Mouse (Mus musculus): Measurements from ENCODE around the gene Ctnnbl1.
A peak's percentile ranks its signal among the peaks of the same experiment; 100 is the strongest.

Ctnnbl1 gene

GRCm38 (mm10) chr2:157793851-157794332 lies 56.7 kb downstream of the Ctnnbl1 start:
- no peak for DNase-seq (ENCODE audit: extremely low spot score)

- DNase-seq (ENCODE audit: extremely low spot score) = no peak
Observed at GRCm38 (mm10) chr2:157795627-157796423, 58.6 kb downstream of the Ctnnbl1 start.

- DNase-seq (ENCODE audit: extremely low spot score) = no peak
Observed at GRCm38 (mm10) chr2:157799533-157799932, 62.3 kb downstream of the Ctnnbl1 start.

- peak; percentile 17 for DNase-seq (ENCODE audit: extremely low spot score)
Observed at GRCm38 (mm10) chr2:157800288-157800687, 63.1 kb downstream of the Ctnnbl1 start.

GRCm38 (mm10) chr2:157800746-157801501 lies 63.7 kb downstream of the Ctnnbl1 start:
- peak; percentile 77 for DNase-seq (ENCODE audit: extremely low spot score)

- peak; percentile 15 for DNase-seq (ENCODE audit: extremely low spot score)
Observed at GRCm38 (mm10) chr2:157801505-157802357, 64.5 kb downstream of the Ctnnbl1 start.

- no peak for DNase-seq (ENCODE audit: extremely low spot score)
Observed at GRCm38 (mm10) chr2:157802666-157803065, 65.5 kb downstream of the Ctnnbl1 start.

GRCm38 (mm10) chr2:157804388-157804787 lies 67.2 kb downstream of the Ctnnbl1 start:
- no peak for DNase-seq (ENCODE audit: extremely low spot score)

- DNase-seq (ENCODE audit: extremely low spot score) = no peak
Observed at GRCm38 (mm10) chr2:157805091-157805490, 67.9 kb downstream of the Ctnnbl1 start.

- no peak for DNase-seq (ENCODE audit: extremely low spot score)
Observed at GRCm38 (mm10) chr2:157807076-157807475, 69.9 kb downstream of the Ctnnbl1 start.

- DNase-seq (ENCODE audit: extremely low spot score) = no peak
Observed at GRCm38 (mm10) chr2:157807621-157808367, 70.6 kb downstream of the Ctnnbl1 start.

- DNase-seq (ENCODE audit: extremely low spot score) = no peak
Observed at GRCm38 (mm10) chr2:157808368-157808923, 71.2 kb downstream of the Ctnnbl1 start.

- DNase-seq (ENCODE audit: extremely low spot score) = no peak
Observed at GRCm38 (mm10) chr2:157809341-157809740, 72.1 kb downstream of the Ctnnbl1 start.

- DNase-seq (ENCODE audit: extremely low spot score) = no peak
Observed at GRCm38 (mm10) chr2:157810749-157811148, 73.5 kb downstream of the Ctnnbl1 start.

- DNase-seq (ENCODE audit: extremely low spot score) = no peak
Observed at GRCm38 (mm10) chr2:157813121-157813520, 75.9 kb downstream of the Ctnnbl1 start.

GRCm38 (mm10) chr2:157814116-157814964 lies 77.1 kb downstream of the Ctnnbl1 start:
- no peak for DNase-seq (ENCODE audit: extremely low spot score)

- no peak for DNase-seq (ENCODE audit: extremely low spot score)
Observed at GRCm38 (mm10) chr2:157814965-157815283, 77.7 kb downstream of the Ctnnbl1 start.

- DNase-seq (ENCODE audit: extremely low spot score) = no peak
Observed at GRCm38 (mm10) chr2:157817672-157818071, 80.5 kb downstream of the Ctnnbl1 start.

- DNase-seq (ENCODE audit: extremely low spot score) = no peak
Observed at GRCm38 (mm10) chr2:157818576-157819320, 81.5 kb downstream of the Ctnnbl1 start.

Measured in embryo, embryonic 9.5 days (tissue).